Mouse (Mus musculus) CH12.LX (cell line): Measurements from ENCODE around the gene Ndufaf7.

ENCODE experiments used
- CTCF ChIP-seq, 2 experiments: IDR thresholded peaks in 1 of 2; conservative IDR thresholded peaks in 1 of 2; 2 replicates each; pipeline ENCODE4 v1.5.1; 2011 to 2012; ENCODE audit warnings: low read depth in 2 of 2, low read length in 2 of 2, improper control_type of control experiment in 1 of 2, inconsistent platforms in 1 of 2, mild to moderate bottlenecking in 1 of 2, moderate library complexity in 1 of 2
- E2F4 ChIP-seq: IDR thresholded peaks from 2 replicates; pipeline ENCODE4 v1.6.1; 2011; ENCODE audit warnings: low read depth, low read length, improper control_type of control experiment; ENCODE audit not compliant: insufficient replicate concordance
- JUND ChIP-seq: conservative IDR thresholded peaks from 2 replicates; pipeline ENCODE4 v1.6.1; 2011; ENCODE audit warnings: low read depth, low read length, improper control_type of control experiment
- POLR2A ChIP-seq: IDR thresholded peaks from 2 replicates; pipeline ENCODE4 v1.6.1; 2011; ENCODE audit warnings: low read depth, mild to moderate bottlenecking, improper control_type of control experiment, low read length

DNA sequence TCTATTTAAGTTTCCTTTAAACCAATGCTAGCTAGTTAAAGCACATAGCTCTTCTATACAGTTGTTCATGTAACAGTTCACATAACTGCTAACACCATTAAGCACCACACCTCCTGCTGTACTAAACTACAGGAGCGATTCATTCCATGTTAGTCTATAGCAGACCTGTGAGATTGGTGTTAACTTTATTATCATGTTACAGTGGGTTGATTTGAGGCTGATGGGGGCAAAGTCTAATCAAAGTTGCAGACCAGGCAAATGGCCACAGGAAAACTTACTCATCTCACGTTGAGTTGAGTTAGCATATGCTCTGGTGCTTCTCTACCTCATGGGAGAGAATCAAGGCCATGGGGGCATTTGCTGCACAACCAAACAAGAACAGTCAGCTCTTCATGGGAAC is 27.6 kb upstream of the Ndufaf7 start:
- TF ChIP-seq CTCF (conservative IDR thresholded peaks at IDR 0.05 in 1 of 2, IDR thresholded peaks at IDR 0.05 in 1 of 2; ENCODE audit: low read depth in 2 of 2, low read length in 2 of 2), result no peak
- no peak for TF ChIP-seq POLR2A
- TF ChIP-seq E2F4, result no peak
- TF ChIP-seq JUND, result no peak
